Mouse (Mus musculus) thymus, adult 2 months (tissue): ENCODE results near the gene Dnajc13.

Experiments used
- CTCF ChIP-seq: fragments of 200-500 bp; IDR thresholded peaks from 2 replicates; pipeline ENCODE4 v1.5.1; 2012; ENCODE audit warnings: mild to moderate bottlenecking, control low read depth, low read length, moderate library complexity, borderline replicate concordance; ENCODE audit not compliant: control insufficient read depth, poor library complexity, insufficient read depth; ENCODE audit errors: extremely low read depth
- POLR2A ChIP-seq: fragments of 200-500 bp; IDR thresholded peaks from 2 replicates; pipeline ENCODE4 v1.6.1; 2012; ENCODE audit warnings: mild to moderate bottlenecking, low read length, control low read depth, moderate library complexity; ENCODE audit not compliant: control insufficient read depth, poor library complexity, insufficient read depth; ENCODE audit errors: extremely low read depth

DNA sequence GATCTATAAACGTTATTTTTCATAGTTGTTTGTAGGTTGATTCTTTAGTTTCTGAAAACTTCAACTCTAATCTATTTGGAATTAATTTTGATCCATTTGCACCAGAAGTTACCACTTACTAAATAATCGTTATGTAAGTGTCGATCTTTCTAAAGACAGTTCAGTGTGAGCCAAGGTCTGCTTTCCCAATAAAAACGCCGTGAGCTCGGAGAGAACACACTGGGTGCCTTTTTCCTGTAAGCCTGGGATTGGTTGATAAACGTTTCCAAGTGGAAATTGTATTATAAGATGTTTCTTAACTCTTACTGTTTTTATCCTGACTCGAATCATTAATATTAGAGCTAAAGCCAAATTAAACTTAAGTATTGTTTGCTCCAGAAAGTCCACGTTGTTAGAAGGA is 155.8 kb downstream of the Dnajc13 start:
- TF ChIP-seq CTCF = no peak
- TF ChIP-seq POLR2A = no peak
